Mouse (Mus musculus): ENCODE measurements around the gene Kcnc4.

Kcnc4 gene

GRCm38 (mm10) chr3:107458528-107459195, 690 bp downstream of the Kcnc4 start:
- no peak for DNase-seq (ENCODE audit: low read depth, low spot score)

- DNase-seq (ENCODE audit: low read depth, low spot score): no peak
Measured at GRCm38 (mm10) chr3:107458104-107458503, 1.2 kb downstream of the Kcnc4 start.

- DNase-seq (ENCODE audit: low read depth, low spot score): no peak
Measured at GRCm38 (mm10) chr3:107454280-107454679, 5.1 kb downstream of the Kcnc4 start.

GRCm38 (mm10) chr3:107446822-107447221, 12.5 kb downstream of the Kcnc4 start:
- no peak for DNase-seq (ENCODE audit: low read depth, low spot score)

GRCm38 (mm10) chr3:107443866-107444265, 15.5 kb downstream of the Kcnc4 start:
- no peak for DNase-seq (ENCODE audit: low read depth, low spot score)

- DNase-seq (ENCODE audit: low read depth, low spot score): no peak
Measured at GRCm38 (mm10) chr3:107442191-107442590, 17.2 kb downstream of the Kcnc4 start.

- DNase-seq (ENCODE audit: low read depth, low spot score): no peak
Measured at GRCm38 (mm10) chr3:107441306-107441705, 18.0 kb downstream of the Kcnc4 start.

- peak; percentile 36 for DNase-seq (ENCODE audit: low read depth, low spot score)
Measured at GRCm38 (mm10) chr3:107439280-107439679, 20.1 kb downstream of the Kcnc4 start.

GRCm38 (mm10) chr3:107437666-107438065, 21.7 kb downstream of the Kcnc4 start:
- DNase-seq (ENCODE audit: low read depth, low spot score): no peak

- no peak for DNase-seq (ENCODE audit: low read depth, low spot score)
Measured at GRCm38 (mm10) chr3:107436434-107436833, 22.9 kb downstream of the Kcnc4 start.

GRCm38 (mm10) chr3:107433614-107434013, 25.7 kb downstream of the Kcnc4 start:
- DNase-seq (ENCODE audit: low read depth, low spot score): no peak

GRCm38 (mm10) chr3:107431268-107431667, 28.1 kb downstream of the Kcnc4 start:
- no peak for DNase-seq (ENCODE audit: low read depth, low spot score)

GRCm38 (mm10) chr3:107424258-107425041, 34.9 kb downstream of the Kcnc4 start:
- DNase-seq (ENCODE audit: low read depth, low spot score): no peak

- DNase-seq (ENCODE audit: low read depth, low spot score): no peak
Measured at GRCm38 (mm10) chr3:107420156-107420555, 39.2 kb downstream of the Kcnc4 start.

GRCm38 (mm10) chr3:107417287-107417644, 42.1 kb downstream of the Kcnc4 start:
- no peak for DNase-seq (ENCODE audit: low read depth, low spot score)

GRCm38 (mm10) chr3:107416541-107417286, 42.6 kb downstream of the Kcnc4 start:
- no peak for DNase-seq (ENCODE audit: low read depth, low spot score)

- DNase-seq (ENCODE audit: low read depth, low spot score): no peak
Measured at GRCm38 (mm10) chr3:107413093-107413492, 46.3 kb downstream of the Kcnc4 start.

GRCm38 (mm10) chr3:107412509-107412908, 46.8 kb downstream of the Kcnc4 start:
- no peak for DNase-seq (ENCODE audit: low read depth, low spot score)

- DNase-seq (ENCODE audit: low read depth, low spot score): no peak
Measured at GRCm38 (mm10) chr3:107411669-107412068, 47.7 kb downstream of the Kcnc4 start.

GRCm38 (mm10) chr3:107401401-107401800, 58.0 kb downstream of the Kcnc4 start:
- no peak for DNase-seq (ENCODE audit: low read depth, low spot score)

- DNase-seq (ENCODE audit: low read depth, low spot score): no peak
Measured at GRCm38 (mm10) chr3:107399991-107400640, 59.2 kb downstream of the Kcnc4 start.

- DNase-seq (ENCODE audit: low read depth, low spot score): no peak
Measured at GRCm38 (mm10) chr3:107391198-107391597, 68.2 kb downstream of the Kcnc4 start.
